Mouse (Mus musculus): ENCODE measurements around the gene Wnt5b.

Wnt5b gene

DNA sequence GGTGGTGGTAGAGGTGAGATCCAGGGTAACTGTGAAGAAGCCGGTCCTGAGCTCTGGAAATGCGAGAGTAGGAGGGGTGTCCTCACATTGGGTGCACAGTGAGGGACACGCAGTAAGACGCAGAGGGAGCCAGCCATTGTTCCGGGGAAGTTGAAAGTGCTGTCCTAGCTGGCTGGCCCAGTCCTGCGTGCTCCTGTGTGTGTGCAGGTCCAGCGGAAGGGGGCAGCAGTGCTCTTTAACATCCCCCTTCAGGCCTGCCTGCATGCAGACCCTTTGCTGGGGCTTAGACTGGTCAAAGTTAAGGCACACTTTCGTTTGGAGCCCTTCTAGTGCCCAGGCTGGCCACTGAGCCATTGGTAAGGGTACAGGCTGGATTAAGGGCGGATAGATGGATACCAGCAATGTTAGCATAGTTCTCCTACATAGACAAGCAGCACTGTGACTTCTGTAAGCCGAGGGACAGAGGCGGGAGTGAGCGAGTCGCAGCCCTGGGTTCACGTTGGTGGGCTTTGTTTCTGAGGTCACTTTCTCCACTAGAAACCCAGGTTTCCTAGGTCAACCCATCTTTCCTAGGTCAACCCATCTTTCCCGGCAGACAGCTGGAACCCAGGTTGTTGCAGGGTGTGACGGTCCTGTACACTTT lies 61.1 kb downstream of the Wnt5b start:
- peak; percentile 86 for DNase-seq

DNA sequence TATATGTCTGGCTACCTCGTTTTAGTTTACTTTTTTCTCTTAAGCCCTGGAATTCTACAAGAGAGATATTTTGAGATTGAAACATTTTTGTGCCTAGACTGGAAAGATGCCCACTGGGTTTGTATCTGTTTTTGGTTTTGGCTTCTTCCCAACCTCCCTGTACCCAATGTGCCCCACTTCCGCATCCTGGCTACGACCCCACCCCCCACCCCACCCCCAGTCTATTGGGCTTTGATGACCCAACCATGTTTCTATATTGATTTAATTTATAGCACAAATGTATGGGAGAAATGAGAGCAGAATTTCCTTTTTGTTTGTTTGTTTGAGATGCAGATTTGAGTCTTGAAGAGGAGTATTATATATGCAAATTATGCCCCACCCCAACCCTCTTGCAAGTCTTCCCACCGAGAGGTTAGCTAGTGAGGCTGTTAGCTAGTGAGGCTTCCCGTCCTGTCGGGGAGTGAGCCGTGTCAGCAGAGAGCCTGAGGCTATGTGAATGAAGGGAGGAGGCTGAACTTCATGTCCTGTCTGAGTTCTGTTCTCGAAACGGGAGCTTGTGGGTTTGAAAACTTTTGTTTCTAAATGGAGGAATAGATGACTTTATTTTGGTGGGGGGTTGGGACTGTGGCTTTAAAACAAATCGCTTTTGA lies 62.3 kb downstream of the Wnt5b start:
- peak; percentile 59 for DNase-seq

DNA sequence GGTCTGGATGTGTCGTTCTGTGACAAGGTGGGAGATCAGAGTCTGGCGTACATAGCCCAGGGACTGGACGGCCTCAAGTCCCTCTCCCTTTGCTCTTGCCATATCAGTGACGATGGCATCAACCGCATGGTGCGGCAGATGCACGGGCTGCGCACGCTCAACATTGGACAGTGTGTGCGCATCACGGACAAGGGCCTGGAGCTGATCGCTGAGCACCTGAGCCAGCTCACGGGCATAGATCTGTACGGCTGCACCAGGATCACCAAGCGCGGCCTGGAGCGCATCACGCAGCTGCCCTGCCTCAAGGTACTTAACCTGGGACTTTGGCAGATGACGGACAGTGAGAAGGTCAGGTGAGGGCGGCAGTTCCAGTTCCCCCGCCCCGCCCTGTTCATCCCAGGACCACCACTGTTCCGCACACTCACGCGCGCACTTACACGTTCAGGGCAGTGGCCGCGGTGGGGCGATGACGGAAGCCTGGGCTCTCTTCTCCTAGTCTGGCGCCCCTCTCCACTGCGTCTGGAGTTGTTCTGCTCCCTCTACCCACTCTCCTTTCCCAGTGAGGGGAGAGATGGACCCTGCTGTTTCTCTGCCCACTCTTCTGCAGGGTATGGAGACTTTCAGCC lies 63.3 kb downstream of the Wnt5b start:
- DNase-seq: peak; percentile 53

DNA sequence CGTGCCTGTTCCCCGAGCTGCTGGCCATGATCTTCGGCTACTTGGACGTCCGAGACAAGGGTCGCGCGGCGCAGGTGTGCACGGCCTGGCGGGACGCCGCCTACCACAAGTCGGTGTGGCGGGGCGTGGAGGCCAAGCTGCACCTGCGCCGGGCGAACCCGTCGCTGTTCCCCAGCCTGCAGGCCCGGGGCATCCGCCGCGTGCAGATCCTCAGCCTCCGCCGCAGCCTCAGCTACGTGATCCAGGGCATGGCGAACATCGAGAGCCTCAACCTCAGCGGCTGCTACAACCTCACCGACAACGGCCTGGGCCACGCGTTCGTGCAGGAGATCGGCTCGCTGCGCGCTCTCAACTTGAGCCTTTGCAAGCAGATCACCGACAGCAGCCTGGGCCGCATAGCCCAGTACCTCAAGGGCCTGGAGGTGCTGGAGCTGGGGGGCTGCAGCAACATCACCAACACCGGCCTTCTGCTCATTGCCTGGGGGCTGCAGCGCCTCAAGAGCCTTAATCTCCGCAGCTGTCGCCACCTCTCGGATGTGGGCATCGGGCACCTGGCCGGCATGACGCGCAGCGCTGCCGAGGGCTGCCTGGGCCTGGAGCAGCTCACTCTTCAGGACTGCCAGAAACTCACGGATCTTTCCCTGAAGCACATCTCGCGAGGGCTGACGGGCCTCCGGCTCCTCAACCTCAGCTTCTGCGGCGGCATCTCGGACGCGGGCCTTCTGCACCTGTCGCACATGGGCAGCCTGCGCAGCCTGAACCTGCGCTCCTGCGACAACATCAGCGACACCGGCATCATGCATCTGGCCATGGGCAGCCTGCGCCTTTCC lies 64.1 kb downstream of the Wnt5b start:
- DNase-seq: peak; percentile 72

DNA sequence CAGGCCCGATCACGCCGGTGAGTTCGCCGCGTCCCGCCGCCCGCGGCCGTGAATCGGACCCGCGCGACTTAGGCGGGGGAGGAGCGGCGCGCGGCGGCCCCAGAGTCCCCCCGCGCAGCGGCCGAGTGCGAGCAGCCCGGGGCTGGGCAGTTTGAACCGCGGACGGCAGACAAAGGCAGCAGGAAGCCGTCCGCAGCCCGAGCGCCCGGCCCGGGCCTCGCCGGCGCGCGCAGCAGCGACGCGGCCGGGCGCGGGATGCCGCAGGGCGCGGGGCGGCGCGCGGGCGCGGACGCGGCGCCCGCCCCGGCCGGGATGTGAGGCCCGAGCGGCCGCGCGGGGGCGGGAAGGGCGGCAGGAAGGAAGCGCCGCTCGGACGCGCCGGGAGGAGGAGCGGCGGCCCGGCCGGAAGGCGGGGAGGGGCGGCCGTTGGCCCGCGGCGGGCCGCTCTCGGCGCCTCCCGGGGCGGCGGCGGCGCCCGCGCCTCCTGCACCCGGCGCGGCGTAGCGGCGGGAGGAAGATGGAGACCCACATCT lies 64.7 kb downstream of the Wnt5b start, which contains the start of gene Fbxl14:
Gene Fbxl14 (plus strand): TSS at position 326 of the 533 bp plus-strand sequence.
- peak; percentile 88 for DNase-seq

DNA sequence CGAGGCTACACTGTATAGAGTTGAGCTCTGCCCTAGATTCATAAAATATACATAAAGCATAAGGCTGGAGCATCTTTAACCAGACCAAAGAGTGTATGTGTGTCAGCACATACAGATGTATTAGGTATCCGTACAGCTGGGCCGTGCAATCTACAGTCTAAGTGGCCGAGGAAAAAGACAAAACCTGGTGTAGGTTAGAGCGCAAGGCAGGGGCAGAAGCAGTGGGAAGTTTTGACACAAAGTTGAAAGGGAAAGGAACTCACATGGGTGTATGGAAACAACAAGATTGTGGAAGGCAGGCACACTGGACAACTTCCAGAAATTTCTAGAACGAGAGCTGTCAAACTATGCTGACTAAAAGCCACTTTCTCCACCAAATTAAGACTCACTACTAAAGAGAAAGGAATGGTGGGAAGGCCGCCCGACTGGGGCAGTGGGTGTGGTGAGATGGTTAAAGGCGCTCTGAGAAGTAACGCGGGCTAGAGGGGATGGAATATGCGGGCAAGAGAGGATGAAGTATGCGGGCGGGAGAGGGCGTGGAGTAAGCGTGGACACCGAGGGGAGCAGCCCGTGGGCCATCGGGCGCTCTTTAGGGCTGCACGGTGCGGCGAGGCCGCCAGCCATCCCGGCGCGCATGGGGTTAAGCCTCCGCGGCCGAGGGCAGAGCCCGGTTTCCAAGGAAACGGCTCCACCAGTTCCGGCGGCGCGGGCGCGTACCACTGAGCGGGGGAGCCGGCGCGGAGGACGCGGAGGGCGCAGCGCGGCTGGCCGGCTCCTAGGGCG lies 65.4 kb downstream of the Wnt5b start:
- DNase-seq: peak; percentile 97

DNA sequence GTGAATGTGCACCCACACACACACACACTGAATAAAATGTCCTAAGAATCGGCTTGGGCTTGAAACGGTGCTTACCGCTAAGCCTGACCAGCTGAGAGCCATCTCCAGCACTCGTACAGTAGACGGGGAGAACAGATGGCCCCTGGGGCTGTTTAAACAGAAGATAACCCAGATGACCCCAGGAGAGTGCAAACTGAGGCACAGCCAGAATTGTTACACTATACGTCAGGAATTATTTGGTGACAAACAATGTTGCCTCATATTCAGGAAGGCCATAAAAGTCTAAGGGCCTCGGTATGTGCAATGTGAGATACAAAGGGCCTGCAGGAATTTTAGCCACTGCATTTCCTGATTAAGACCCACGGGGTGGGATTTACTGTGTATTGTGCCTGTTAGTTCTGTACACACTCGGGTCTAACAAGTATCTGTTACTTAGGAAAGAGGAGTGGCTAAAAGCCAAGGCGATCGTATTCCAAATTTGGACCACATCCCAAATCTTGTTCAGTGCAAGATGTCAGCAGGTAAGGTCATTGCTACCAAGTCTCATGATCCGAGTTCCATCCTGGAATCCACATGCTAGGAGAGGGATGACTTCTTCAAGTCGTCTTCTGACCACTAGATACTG lies 66.3 kb downstream of the Wnt5b start:
- no peak for DNase-seq

DNA sequence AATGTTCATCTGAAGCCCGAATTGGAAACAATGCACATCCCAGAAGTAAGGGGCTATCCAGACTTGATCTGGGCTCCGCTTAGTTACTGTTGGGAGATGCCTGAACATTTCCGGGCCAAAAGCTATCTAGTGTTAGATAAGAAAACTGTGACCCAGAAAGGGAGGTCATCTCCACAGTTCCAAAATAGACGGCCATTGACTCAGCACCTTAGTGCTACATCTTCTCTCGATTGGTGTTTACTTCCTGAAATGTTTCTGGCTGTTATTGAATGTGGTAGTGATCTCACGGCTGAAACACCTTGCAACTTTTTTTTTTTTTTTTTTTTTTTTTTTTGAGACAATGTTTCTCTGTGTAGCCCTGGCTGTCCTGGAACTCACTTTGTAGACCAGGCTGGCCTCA lies 68.2 kb downstream of the Wnt5b start:
- no peak for DNase-seq

DNA sequence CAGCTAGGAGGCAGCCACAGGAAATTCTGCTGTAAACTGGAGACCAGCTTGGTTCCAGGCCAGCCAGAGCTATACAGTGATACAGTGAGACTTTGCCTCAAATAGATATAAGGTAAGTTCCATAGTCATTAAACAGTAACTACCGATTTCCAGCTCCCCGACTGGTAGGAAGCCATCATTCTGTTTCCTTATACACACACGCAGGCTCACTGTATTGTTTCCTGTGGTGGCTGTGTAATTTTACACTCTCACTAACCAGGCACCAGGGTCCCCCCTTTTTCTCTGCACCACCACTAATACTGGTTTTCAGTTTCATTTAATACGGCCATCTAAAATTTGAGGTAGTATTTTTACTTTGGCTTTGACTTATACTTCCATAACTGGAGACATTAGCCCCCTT lies 70.2 kb downstream of the Wnt5b start:
- DNase-seq: no peak

DNA sequence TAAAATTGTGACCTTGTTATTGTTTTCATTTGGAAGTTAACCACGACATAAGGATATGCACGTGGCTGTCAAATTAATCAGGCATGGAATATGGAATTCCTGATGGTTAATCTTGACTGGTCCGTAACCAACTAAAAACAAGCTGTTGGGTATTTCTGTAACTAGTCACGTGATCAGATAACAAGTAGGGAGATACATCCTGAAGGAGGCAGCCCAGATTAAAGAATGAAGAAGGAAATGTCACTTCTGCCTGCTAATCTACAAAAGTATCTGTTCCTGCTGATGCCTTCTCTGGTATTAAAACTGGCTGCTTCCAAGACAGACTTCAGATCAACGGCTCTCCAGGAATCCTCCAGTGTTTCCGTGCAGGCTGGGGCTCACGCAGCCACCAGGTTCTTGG lies 70.7 kb downstream of the Wnt5b start:
- no peak for DNase-seq

DNA sequence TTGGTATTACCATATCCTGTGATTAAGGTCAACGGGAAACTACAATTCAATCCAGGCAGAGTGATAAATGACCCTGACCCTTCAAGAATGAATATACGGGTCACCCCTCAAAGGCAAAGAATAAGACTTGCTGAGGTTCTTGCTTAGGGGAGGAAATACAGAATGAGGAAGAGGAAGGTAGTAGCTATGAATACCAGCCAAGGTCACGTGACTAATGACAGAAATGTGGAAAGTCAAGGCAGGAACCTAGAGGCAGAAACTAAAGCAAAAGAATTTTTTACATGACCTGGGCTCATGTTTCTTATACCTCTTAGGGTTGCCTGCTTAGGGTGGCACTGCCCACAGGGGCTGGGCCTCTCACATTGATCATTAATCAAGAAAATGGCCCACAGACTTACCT lies 71.4 kb downstream of the Wnt5b start:
- DNase-seq: no peak

DNA sequence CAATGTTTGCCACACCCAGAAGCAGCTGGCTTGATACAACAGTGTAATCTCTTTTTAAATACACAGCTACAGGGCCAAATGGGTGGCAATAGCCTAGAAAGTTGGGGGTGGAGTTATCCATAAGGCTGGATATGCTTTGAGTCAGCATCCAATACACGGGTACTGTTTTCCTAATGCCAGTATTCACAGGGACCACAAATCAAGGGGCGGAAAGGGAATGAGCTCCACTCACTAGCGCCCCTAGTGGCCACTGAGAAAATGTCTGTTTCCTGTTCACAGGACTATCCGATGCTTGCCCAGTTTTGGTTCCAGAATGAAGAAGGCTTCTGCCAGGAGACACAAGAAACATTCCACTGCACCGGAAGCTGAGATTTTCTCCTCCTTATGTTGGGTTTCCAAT lies 72.0 kb downstream of the Wnt5b start:
- DNase-seq: peak; percentile 57

DNA sequence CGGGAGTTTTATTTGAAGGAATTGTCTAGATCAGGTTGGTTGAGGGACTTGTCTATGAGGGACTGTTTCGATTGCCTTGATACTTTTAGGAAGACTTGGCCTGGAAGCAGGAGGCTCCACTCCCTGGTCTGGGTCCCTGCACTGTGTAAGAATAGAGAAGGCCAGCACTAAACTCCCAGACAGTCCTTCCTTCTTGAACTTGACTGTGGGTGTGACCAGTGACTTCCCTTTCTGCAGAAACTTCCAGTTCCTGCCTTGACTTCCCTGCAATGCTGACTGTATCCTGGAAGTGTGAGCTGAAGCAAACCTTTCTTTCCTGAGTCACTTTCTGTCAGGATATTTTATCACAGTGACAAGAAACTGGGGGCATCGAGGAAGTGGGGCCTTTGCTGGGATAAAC lies 73.4 kb downstream of the Wnt5b start:
- no peak for DNase-seq

DNA sequence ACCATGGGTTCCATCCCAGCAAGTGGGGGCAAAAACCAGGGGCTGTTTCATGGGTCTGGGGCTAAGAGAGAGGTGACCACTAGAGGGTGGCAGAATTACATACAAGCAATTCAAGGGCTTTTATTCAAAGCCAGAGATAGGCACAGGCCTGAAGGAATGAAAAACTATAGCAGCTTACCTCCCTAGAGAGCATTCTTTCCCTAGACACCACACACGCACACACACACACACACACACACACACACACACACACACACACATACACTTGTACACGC lies 76.4 kb downstream of the Wnt5b start:
- DNase-seq: no peak

DNA sequence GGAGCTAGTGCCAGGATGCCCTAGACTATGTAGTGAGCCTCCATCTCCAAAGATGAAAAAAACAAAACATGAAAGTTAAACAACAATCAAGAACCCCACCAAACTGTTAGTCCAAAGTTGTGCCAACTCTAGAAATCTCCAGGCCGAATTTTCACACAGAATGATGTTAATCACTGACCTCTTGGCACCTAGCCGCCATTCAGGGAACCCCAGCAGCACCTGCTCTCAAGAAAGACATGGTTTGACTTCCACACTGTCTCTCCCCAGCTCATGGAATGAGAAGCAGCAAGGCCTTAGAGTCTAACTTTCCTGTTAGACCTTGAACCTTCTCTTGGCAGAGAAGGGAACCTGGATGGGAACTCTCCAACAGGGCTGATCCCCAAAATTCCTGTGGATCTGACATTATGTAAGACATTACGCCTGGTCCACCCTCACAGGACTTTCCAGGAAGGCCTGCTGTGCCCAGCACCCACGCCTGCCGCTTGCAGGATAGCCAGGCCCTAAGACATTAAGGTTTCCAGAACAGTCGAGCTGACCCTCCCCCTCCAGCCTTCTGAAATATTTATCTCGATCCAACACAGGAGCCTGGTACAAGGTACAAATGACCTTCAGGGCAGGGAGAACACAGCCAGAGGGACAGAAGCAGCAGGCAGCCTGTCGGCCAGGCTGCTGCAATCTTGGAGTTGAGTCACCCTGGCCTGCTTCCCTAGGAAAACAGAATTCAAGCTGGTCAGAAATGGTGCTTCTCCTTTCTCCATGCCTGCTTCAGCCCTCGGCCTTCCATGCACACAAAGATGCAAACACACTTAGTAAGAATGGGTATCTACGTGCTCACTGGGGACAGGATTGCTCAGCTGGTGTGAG lies 77.0 kb downstream of the Wnt5b start:
- DNase-seq: no peak

DNA sequence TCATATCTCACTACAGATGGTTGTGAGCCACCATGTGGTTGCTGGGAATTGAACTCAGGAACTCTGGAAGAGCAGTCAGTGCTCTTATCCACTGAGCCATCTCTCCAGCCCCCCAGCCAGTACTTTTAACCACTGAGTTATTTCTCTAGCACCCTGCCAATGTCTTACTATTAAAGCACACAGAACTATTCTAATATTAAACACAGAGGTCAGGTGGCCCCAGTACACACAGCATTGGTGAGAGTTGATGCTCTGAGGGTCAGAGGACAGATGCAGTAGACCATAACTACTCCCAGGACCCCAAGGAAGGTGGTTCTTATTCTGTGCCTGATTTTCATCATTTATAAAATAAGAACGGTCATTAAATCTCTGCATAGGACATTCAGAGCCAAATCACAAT lies 78.0 kb downstream of the Wnt5b start:
- no peak for DNase-seq

DNA sequence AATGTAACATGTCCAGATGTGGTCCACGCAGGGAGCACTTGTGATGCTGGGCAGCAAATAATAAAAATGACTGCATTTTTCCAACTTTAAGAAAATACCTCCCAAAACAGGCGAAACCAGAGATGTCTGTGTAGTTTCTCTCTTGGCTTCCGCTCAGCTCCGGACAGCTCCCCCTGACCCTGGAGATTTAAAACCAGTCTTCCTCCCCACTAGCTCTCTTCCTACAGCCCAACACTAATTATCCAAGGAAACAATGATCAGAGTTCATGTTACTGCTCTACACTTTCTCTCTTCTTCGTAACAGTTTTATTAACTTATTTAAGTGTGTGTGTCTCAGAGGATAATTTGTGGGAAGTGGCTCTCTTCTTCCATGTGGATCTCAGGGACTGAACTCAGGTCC lies 83.8 kb downstream of the Wnt5b start:
- DNase-seq: no peak

DNA sequence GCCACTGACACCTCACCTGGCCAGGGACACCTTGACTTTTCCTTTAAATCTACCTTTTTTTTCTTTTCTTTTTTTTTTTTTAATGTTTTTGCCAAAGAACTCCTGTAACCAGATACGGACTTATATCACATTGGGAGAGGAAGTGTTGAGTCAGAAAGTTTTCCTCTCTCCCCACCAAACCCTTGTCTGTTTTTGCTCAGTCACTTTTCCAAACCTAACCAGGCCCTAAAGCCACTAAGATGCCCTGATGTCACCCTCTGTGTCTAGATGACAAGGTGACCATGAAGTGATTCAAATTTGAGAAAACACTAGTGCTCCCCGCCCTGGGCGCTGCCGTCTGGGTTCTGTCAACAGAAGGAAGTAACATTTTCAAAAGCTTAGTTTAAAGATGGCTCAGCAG lies 85.1 kb downstream of the Wnt5b start:
- DNase-seq: no peak

DNA sequence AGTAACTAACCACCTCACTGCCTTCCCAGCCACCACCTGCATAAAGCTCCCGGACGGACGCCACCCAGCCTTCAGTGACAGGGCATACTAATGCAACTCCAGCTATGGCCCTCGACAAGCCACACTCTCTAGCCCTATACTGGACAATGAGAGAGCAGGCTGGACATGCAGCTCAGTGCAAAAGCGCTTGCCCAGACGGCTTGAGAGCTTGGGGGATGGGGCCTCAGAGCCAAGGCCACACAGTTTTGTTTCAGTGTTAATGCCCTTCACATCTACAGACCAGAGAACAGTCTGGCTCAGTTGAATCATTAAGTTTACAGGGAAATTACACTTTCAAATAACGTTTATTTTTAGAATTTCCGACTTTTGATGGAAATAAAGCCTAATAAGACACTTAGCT lies 86.0 kb downstream of the Wnt5b start:
- DNase-seq: no peak

DNA sequence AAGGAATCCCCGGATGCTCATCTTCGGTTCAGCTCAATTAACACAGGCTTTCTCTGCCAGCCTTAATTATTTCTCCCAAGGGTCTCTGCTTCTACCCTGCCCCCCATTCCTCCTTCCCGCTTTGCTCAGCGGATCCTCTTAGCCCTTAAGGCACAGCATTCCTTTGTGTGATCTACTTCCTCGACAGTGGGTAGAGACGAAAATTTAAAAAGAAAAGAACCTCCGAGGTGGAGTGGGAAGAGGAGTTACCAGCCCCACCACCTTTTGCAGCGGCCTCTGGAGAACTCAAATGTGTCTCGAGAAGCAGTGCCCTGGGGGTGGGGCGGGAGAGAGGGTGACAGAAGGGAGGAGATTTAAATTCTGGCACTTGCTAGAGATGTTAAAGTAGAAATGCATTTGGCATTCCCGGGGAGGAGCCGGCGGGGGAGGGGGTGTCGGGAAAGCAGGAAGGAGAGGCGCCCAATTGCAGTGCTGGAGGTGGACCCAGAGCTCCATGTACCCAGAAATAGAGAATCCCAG lies 92.1 kb downstream of the Wnt5b start:
- peak; percentile 78 for DNase-seq

All from embryo, embryonic 11 days (tissue).